In genomic region chr17:30026617-30027016, GRCm38 (mm10) we compare ENCODE assay signal across 8 mouse cellular contexts. TPM values are rescaled to one million over a fixed set of nuclear protein-coding genes. Genes with fewer than 3 reads are reported as not detected.
DNase-seq lines count a peak whose midpoint lies in the region; ATAC-seq lines count a peak whose summit lies in the region.
"Had no signal": no experiment of that assay in that cellular context is flagged by ENCODE, and none has a peak within 500 bp of the region (broad histone marks: within the 10 kb centered on the region; RNA-seq: fewer than 3 reads in every experiment).

No protein-coding gene starts in this region.

- no peaks in the 10 kb centered on the region for H3K9me3 ChIP-seq in midbrain, embryonic 13.5 days
- H3K9me3 ChIP-seq in midbrain, embryonic 16.5 days (replicated peaks; ENCODE audit: control insufficient read depth, low read length, poor library complexity, severe bottlenecking): no peaks in the 10 kb centered on the region
- no peaks in the 10 kb centered on the region for H3K9me3 ChIP-seq in hindbrain, embryonic 12.5 days (replicated peaks)
- H3K9me3 ChIP-seq: liver, embryonic 13.5 days had no signal

- H3K27me3 ChIP-seq in midbrain, embryonic 13.5 days: no peaks in the 10 kb centered on the region
- H3K27me3 ChIP-seq in midbrain, embryonic 16.5 days (ENCODE audit: control insufficient read depth, insufficient read depth, low read depth, low read length): no peaks in the 10 kb centered on the region
- H3K27me3 ChIP-seq in hindbrain, embryonic 12.5 days: no peaks in the 10 kb centered on the region
- H3K27me3 ChIP-seq: liver, embryonic 13.5 days had no signal

- H3K9ac ChIP-seq in midbrain, embryonic 13.5 days (replicated peaks): no peak overlapping the region
- no peak overlapping the region for H3K9ac ChIP-seq in midbrain, embryonic 16.5 days (ENCODE audit: low read depth, low read length)
- H3K9ac ChIP-seq in hindbrain, embryonic 12.5 days: no peak overlapping the region
- H3K9ac ChIP-seq: liver, embryonic 13.5 days had no signal

- 46% methylated on average over 6 of the region's 6 CpGs for WGBS in midbrain, embryonic 13.5 days
- WGBS in midbrain, embryonic 16.5 days: 30% methylated on average over 6 of the region's 6 CpGs
- WGBS in hindbrain, embryonic 12.5 days: 39% methylated on average over 6 of the region's 6 CpGs

- no peak for ATAC-seq in midbrain, embryonic 13.5 days
- no peak for ATAC-seq in midbrain, embryonic 16.5 days
- peak; percentile 56 for ATAC-seq in common myeloid progenitor, adult 5-6 weeks (replicated peaks; ENCODE audit: low read depth, poor library complexity, severe bottlenecking)
- peak; percentile 50; the same call in 1 of the 2 replicates for ATAC-seq in hindbrain, embryonic 12.5 days (ENCODE audit: low FRiP score)

- peak overlapping the region; percentile 30; the same call in 1 of the 2 replicates for H3K27ac ChIP-seq in midbrain, embryonic 13.5 days
- no peak overlapping the region for H3K27ac ChIP-seq in midbrain, embryonic 16.5 days (ENCODE audit: low read length)
- no peak overlapping the region for H3K27ac ChIP-seq in hindbrain, embryonic 12.5 days
- H3K27ac ChIP-seq: liver, embryonic 13.5 days had no signal

- H3K36me3 ChIP-seq in midbrain, embryonic 13.5 days: no peaks in the 10 kb centered on the region
- no peaks in the 10 kb centered on the region for H3K36me3 ChIP-seq in midbrain, embryonic 16.5 days (ENCODE audit: control insufficient read depth, insufficient read depth, low read length)
- no peaks in the 10 kb centered on the region for H3K36me3 ChIP-seq in hindbrain, embryonic 12.5 days
- H3K36me3 ChIP-seq: liver, embryonic 13.5 days had no signal

- no peak overlapping the region for H3K4me3 ChIP-seq in midbrain, embryonic 13.5 days (replicated peaks)
- H3K4me3 ChIP-seq in midbrain, embryonic 16.5 days (ENCODE audit: low read depth, low read length): no peak overlapping the region
- H3K4me3 ChIP-seq in hindbrain, embryonic 12.5 days: no peak overlapping the region
- H3K4me3 ChIP-seq: liver, embryonic 13.5 days had no signal

- peaks cover 58% of the 10 kb centered on the region for H3K4me1 ChIP-seq in midbrain, embryonic 13.5 days (replicated peaks)
- peaks cover 32% of the 10 kb centered on the region for H3K4me1 ChIP-seq in midbrain, embryonic 16.5 days (ENCODE audit: control insufficient read depth, insufficient read depth, low read length)
- peaks cover 40% of the 10 kb centered on the region for H3K4me1 ChIP-seq in hindbrain, embryonic 12.5 days

- DNase-seq in naive thymus-derived CD4-positive, alpha-beta T cell, adult 2 months (ENCODE audit: low read depth): peak; percentile 51
- no peak for DNase-seq in thymus, postnatal 14 days
- no peak for DNase-seq in spleen, postnatal 10 days (ENCODE audit: low spot score in 2 of 2)
- DNase-seq: liver, embryonic 13.5 days had no signal

- no peak overlapping the region for H3K4me2 ChIP-seq in midbrain, embryonic 13.5 days (replicated peaks)
- H3K4me2 ChIP-seq in midbrain, embryonic 16.5 days (ENCODE audit: low read length): no peak overlapping the region
- H3K4me2 ChIP-seq in hindbrain, embryonic 12.5 days (replicated peaks): no peak overlapping the region

RNA-seq across cellular contexts. Expression of gene Zfand3, which starts 22.1 kb away (rescaled TPM):
- polyA plus RNA-seq in midbrain, embryonic 13.5 days (2015; fragmentation: Nextera tagmentation; extraction: Ambion mirVana): 69.6 and 85.4 TPM in 2 replicates
- 48.7 and 51.5 TPM in 2 replicates for polyA plus RNA-seq in midbrain, embryonic 16.5 days (2015; fragmentation: Nextera tagmentation; extraction: Ambion mirVana)
- total RNA-seq in common myeloid progenitor, adult 5-6 weeks (2017): 10.0 and 27.3 TPM in 2 replicates
- polyA plus RNA-seq in hindbrain, embryonic 12.5 days (2016; fragmentation: Nextera tagmentation; extraction: Ambion mirVana): 85.6 and 95.1 TPM in 2 replicates

RNA-seq across cellular contexts. Expression of gene Mdga1, which starts 56.7 kb away (rescaled TPM):
- polyA plus RNA-seq in midbrain, embryonic 13.5 days (2015; fragmentation: Nextera tagmentation; extraction: Ambion mirVana): 11.7 and 14.7 TPM in 2 replicates
- polyA plus RNA-seq in midbrain, embryonic 16.5 days (2015; fragmentation: Nextera tagmentation; extraction: Ambion mirVana): 14.3 and 14.7 TPM in 2 replicates
- 13.3 and 29.9 TPM in 2 replicates for total RNA-seq in common myeloid progenitor, adult 5-6 weeks (2017)
- 11.8 and 13.3 TPM in 2 replicates for polyA plus RNA-seq in hindbrain, embryonic 12.5 days (2016; fragmentation: Nextera tagmentation; extraction: Ambion mirVana)

Comparison
In these comparisons a context has a peak if more than half of its experiments do, and no peak if none do; other contexts are left out.
1. ATAC-seq: peak in common myeloid progenitor, adult 5-6 weeks (single experiment) and hindbrain, embryonic 12.5 days (single experiment); none in midbrain, embryonic 13.5 days (single experiment) and midbrain, embryonic 16.5 days (single experiment).